Mouse (Mus musculus): ENCODE data around the gene S1pr4. TPM values are rescaled to one million over a fixed set of nuclear protein-coding genes. Genes with fewer than 3 reads are reported as not detected.

Gene S1pr4
- total and polyA plus RNA-seq, 3 experiments, result 0.81 to 3.1 (median 1.1) TPM

GRCm38 (mm10) chr10:81517227-81517626, 17.3 kb upstream of the S1pr4 start:
- DNase-seq, result no peak
- H3K36me3 ChIP-seq (ENCODE audit: control insufficient read depth, insufficient read depth, low read length), result no peaks in the 10 kb centered on the region
- H3K27ac ChIP-seq, result no peak overlapping the region
- H3K79me2 ChIP-seq (replicated peaks; ENCODE audit: control insufficient read depth, insufficient read depth, low read length), result no peaks in the 10 kb centered on the region
- 75% methylated on average over 8 of the region's 8 CpGs for WGBS
- no peaks in the 10 kb centered on the region for H3K27me3 ChIP-seq (ENCODE audit: control insufficient read depth, insufficient read depth, low read length)
- TF ChIP-seq POLR2A (IDR thresholded peaks at IDR 0.05; ENCODE audit: insufficient read depth, low read depth, low read length), result no peak
- TF ChIP-seq CTCF (IDR thresholded peaks at IDR 0.05), result no peak
- TF ChIP-seq EP300 (IDR thresholded peaks at IDR 0.05; ENCODE audit: insufficient read depth, low read depth, low read length), result no peak
- intact Hi-C loops (cut with DNase I), result loop anchor here (5.0 kb wide), 1 partner anchor 35 kb away; no protein-coding TSS in a partner anchor
- H3K9ac ChIP-seq (ENCODE audit: low read depth, low read length), result no peak overlapping the region
- H3K4me1 ChIP-seq (ENCODE audit: control insufficient read depth, insufficient read depth, low read length), result peaks cover 6% of the 10 kb centered on the region
- H3K4me3 ChIP-seq, result no peak overlapping the region

GRCm38 (mm10) chr10:81513798-81514197, 13.9 kb upstream of the S1pr4 start:
- Histone ChIP-seq H3K79me2 (replicated peaks; ENCODE audit: control insufficient read depth, insufficient read depth, low read length) (no peaks in the 10 kb centered on the region), H3K27ac (no peak overlapping the region), H3K36me3 (ENCODE audit: control insufficient read depth, insufficient read depth, low read length) (no peaks in the 10 kb centered on the region), H3K27me3 (ENCODE audit: control insufficient read depth, insufficient read depth, low read length) (no peaks in the 10 kb centered on the region), H3K4me3 (no peak overlapping the region), H3K4me1 (ENCODE audit: control insufficient read depth, insufficient read depth, low read length) (peaks cover 1% of the 10 kb centered on the region; the same call in 1 of the 2 replicates), H3K9ac (ENCODE audit: low read depth, low read length) (no peak overlapping the region)
- intact Hi-C loops (cut with DNase I), result no loop called here
- TF ChIP-seq POLR2A (IDR thresholded peaks at IDR 0.05; ENCODE audit: insufficient read depth, low read depth, low read length) (no peak), CTCF (IDR thresholded peaks at IDR 0.05) (peak; percentile 23; the same call in 1 of the 2 replicates)
- DNase-seq, result no peak
- WGBS, result 83% methylated on average over 5 of the region's 5 CpGs

GRCm38 (mm10) chr10:81510246-81510810, 10.4 kb upstream of the S1pr4 start:
- H3K4me3 ChIP-seq, result no peak overlapping the region
- DNase-seq, result no peak
- peak overlapping the region; percentile 41; the same call in 1 of the 2 replicates for H3K27ac ChIP-seq
- TF ChIP-seq POLR2A (IDR thresholded peaks at IDR 0.05; ENCODE audit: insufficient read depth, low read depth, low read length) (no peak), CTCF (IDR thresholded peaks at IDR 0.05) (no peak), EP300 (IDR thresholded peaks at IDR 0.05; ENCODE audit: insufficient read depth, low read depth, low read length) (peak; percentile 51; the same call in 1 of the 2 replicates)
- no peaks in the 10 kb centered on the region for H3K27me3 ChIP-seq (ENCODE audit: control insufficient read depth, insufficient read depth, low read length)
- no peaks in the 10 kb centered on the region for H3K36me3 ChIP-seq (ENCODE audit: control insufficient read depth, insufficient read depth, low read length)
- no peaks in the 10 kb centered on the region for H3K79me2 ChIP-seq (replicated peaks; ENCODE audit: control insufficient read depth, insufficient read depth, low read length)
- peaks cover 1% of the 10 kb centered on the region; the same call in 1 of the 2 replicates for H3K4me1 ChIP-seq (ENCODE audit: control insufficient read depth, insufficient read depth, low read length)
- intact Hi-C loops (cut with DNase I), result no loop called here
- no peak overlapping the region for H3K9ac ChIP-seq (ENCODE audit: low read depth, low read length)
- 55% methylated on average over 14 of the region's 14 CpGs for WGBS

GRCm38 (mm10) chr10:81507691-81508489, 8.0 kb upstream of the S1pr4 start:
- Histone ChIP-seq H3K36me3 (ENCODE audit: control insufficient read depth, insufficient read depth, low read length) (no peaks in the 10 kb centered on the region), H3K9ac (ENCODE audit: low read depth, low read length) (no peak overlapping the region), H3K79me2 (replicated peaks; ENCODE audit: control insufficient read depth, insufficient read depth, low read length) (no peaks in the 10 kb centered on the region), H3K4me3 (no peak overlapping the region), H3K4me1 (ENCODE audit: control insufficient read depth, insufficient read depth, low read length) (peaks cover 1% of the 10 kb centered on the region; the same call in 1 of the 2 replicates), H3K27ac (no peak overlapping the region), H3K27me3 (ENCODE audit: control insufficient read depth, insufficient read depth, low read length) (no peaks in the 10 kb centered on the region)
- TF ChIP-seq POLR2A (IDR thresholded peaks at IDR 0.05; ENCODE audit: insufficient read depth, low read depth, low read length) (no peak), EP300 (IDR thresholded peaks at IDR 0.05; ENCODE audit: insufficient read depth, low read depth, low read length) (no peak), CTCF (IDR thresholded peaks at IDR 0.05) (no peak)
- intact Hi-C loops (cut with DNase I), result no loop called here
- DNase-seq, result no peak
- 57% methylated on average over 13 of the region's 13 CpGs for WGBS

GRCm38 (mm10) chr10:81507095-81507494, 7.2 kb upstream of the S1pr4 start:
- Histone ChIP-seq H3K27me3 (ENCODE audit: control insufficient read depth, insufficient read depth, low read length) (no peaks in the 10 kb centered on the region), H3K4me1 (ENCODE audit: control insufficient read depth, insufficient read depth, low read length) (peaks cover 3% of the 10 kb centered on the region; the same call in 1 of the 2 replicates), H3K79me2 (replicated peaks; ENCODE audit: control insufficient read depth, insufficient read depth, low read length) (no peaks in the 10 kb centered on the region), H3K36me3 (ENCODE audit: control insufficient read depth, insufficient read depth, low read length) (no peaks in the 10 kb centered on the region), H3K9ac (ENCODE audit: low read depth, low read length) (no peak overlapping the region), H3K4me3 (no peak overlapping the region), H3K27ac (no peak overlapping the region)
- no peak for DNase-seq
- intact Hi-C loops (cut with DNase I), result no loop called here
- WGBS, result 41% methylated on average over 6 of the region's 6 CpGs
- no peak for TF ChIP-seq POLR2A (IDR thresholded peaks at IDR 0.05; ENCODE audit: insufficient read depth, low read depth, low read length)
- TF ChIP-seq CTCF (IDR thresholded peaks at IDR 0.05), result no peak
- TF ChIP-seq EP300 (IDR thresholded peaks at IDR 0.05; ENCODE audit: insufficient read depth, low read depth, low read length), result no peak
